Mouse (Mus musculus): ENCODE results near the gene Tvp23a. TPM values are rescaled to one million over a fixed set of nuclear protein-coding genes. Genes with fewer than 3 reads are reported as not detected.

Gene Tvp23a
- total RNA-seq, 4 experiments from 2014 or later, result 24.5 to 28.4 (median 25.9) TPM

GRCm38 (mm10) chr16:10453872-10454582, 6.9 kb upstream of the Tvp23a start:
- no peak for DNase-seq (ENCODE audit: low spot score in 2 of 2)

- DNase-seq (ENCODE audit: low spot score in 2 of 2), result peak; percentile 55 to 69
These were observed 5.3 kb upstream of the Tvp23a start for GRCm38 (mm10) chr16:10452445-10452896.

GRCm38 (mm10) chr16:10451906-10452305, 4.7 kb upstream of the Tvp23a start:
- no peak for DNase-seq (ENCODE audit: low spot score in 2 of 2)

- no peak for DNase-seq (ENCODE audit: low spot score in 2 of 2)
These were observed 1.8 kb upstream of the Tvp23a start for GRCm38 (mm10) chr16:10448931-10449330.

GRCm38 (mm10) chr16:10447781-10448180, 619 bp upstream of the Tvp23a start:
- no peak for DNase-seq (ENCODE audit: low spot score in 2 of 2)

- DNase-seq (ENCODE audit: low spot score in 2 of 2), result no peak
These were observed 444 bp downstream of the Tvp23a start for GRCm38 (mm10) chr16:10446573-10447263.

GRCm38 (mm10) chr16:10443723-10444122, 3.4 kb downstream of the Tvp23a start:
- DNase-seq (ENCODE audit: low spot score in 2 of 2), result no peak

GRCm38 (mm10) chr16:10441761-10442160, 5.4 kb downstream of the Tvp23a start:
- no peak for DNase-seq (ENCODE audit: low spot score in 2 of 2)

- no peak for DNase-seq (ENCODE audit: low spot score in 2 of 2)
These were observed 5.8 kb downstream of the Tvp23a start for GRCm38 (mm10) chr16:10441328-10441727.

- DNase-seq (ENCODE audit: low spot score in 2 of 2), result no peak
These were observed 9.1 kb downstream of the Tvp23a start for GRCm38 (mm10) chr16:10438055-10438454.

GRCm38 (mm10) chr16:10436166-10436565, 11.0 kb downstream of the Tvp23a start:
- no peak for DNase-seq (ENCODE audit: low spot score in 2 of 2)

GRCm38 (mm10) chr16:10433344-10433743, 13.8 kb downstream of the Tvp23a start:
- no peak for DNase-seq (ENCODE audit: low spot score in 2 of 2)

- DNase-seq (ENCODE audit: low spot score in 2 of 2), result no peak
These were observed 14.8 kb downstream of the Tvp23a start for GRCm38 (mm10) chr16:10432387-10432786.

GRCm38 (mm10) chr16:10431911-10432310, 15.3 kb downstream of the Tvp23a start:
- no peak for DNase-seq (ENCODE audit: low spot score in 2 of 2)

GRCm38 (mm10) chr16:10420447-10421054, 26.6 kb downstream of the Tvp23a start:
- no peak for DNase-seq (ENCODE audit: low spot score in 2 of 2)

- no peak for DNase-seq (ENCODE audit: low spot score in 2 of 2)
These were observed 29.4 kb downstream of the Tvp23a start for GRCm38 (mm10) chr16:10417723-10418259.

- DNase-seq (ENCODE audit: low spot score in 2 of 2), result no peak
These were observed 30.3 kb downstream of the Tvp23a start for GRCm38 (mm10) chr16:10416866-10417265.

- DNase-seq (ENCODE audit: low spot score in 2 of 2), result peak in 1 of 2 experiments; percentile 40
These were observed 31.2 kb downstream of the Tvp23a start for GRCm38 (mm10) chr16:10415976-10416375.

- peak; percentile 87 to 90 for DNase-seq (ENCODE audit: low spot score in 2 of 2)
These were observed 35.1 kb downstream of the Tvp23a start, which contains the start of gene Nubp1 for GRCm38 (mm10) chr16:10411764-10412746. TSS of gene Nubp1 (plus strand) at chr16:10411948.

- DNase-seq (ENCODE audit: low spot score in 2 of 2), result peak; percentile 64 to 93
These were observed 48.0 kb downstream of the Tvp23a start for GRCm38 (mm10) chr16:10399160-10399559.

GRCm38 (mm10) chr16:10398755-10399154, 48.4 kb downstream of the Tvp23a start:
- DNase-seq (ENCODE audit: low spot score in 2 of 2), result no peak
